Mouse (Mus musculus): ENCODE measurements at regions not wholly inside any gene's neighbourhood (a gene's known extent, or its start where the extent isn't known, plus 50 kb on each side); places are given as distances from the start of the nearest gene placed in this dataset.

DNA sequence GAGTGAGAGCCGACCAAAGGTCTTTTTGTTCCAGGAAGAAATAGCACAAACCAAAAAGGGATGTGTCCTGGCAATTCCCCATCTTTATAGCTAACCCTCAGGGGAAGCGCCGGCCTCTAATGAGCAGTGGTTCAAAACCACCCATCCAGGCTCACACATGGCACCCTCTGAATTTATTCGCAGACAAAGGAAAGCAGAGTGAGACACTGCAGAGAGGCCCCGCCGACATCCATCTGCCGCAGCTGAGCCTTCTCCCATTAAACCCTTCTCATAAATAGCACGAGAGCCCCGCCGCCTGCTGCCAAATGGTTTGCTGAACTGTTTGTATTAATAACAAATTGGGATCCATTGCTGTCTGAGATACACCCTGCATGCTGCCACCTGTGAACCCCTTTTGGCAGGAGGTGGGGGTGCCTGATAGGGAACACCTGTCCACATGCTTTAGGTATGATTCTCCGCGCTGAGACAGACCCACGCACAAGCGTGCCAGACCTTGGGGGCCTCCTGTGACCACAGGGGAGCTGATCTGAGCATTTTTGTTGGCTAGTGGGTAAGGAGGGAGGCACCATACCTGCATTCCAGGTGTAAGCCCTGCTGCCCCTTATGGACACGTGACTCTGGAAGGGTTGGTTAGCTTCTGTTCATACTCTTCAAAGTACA, 422.6 kb upstream of the Castor2 start:
- DNase-seq = no peak

DNA sequence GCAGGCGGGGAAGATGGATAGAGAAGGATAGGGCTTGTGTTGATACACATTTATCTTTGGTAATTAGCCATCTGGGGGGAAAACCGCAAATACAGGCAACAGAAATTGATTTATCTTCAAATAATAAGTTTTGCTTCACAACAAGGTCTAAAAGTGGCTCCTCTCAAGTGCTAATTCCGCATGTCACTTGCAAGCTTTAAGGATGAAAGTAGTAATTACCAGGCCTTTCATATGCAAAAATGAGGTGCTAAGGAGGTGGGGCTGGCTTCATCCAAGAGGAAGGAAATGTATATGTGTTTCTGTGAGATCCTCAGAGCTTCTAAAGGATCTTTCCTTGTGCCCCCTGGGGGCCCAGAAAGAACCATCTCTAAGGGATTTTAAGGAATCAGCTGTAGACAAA, 423.9 kb upstream of the Castor2 start:
- DNase-seq = no peak

DNA sequence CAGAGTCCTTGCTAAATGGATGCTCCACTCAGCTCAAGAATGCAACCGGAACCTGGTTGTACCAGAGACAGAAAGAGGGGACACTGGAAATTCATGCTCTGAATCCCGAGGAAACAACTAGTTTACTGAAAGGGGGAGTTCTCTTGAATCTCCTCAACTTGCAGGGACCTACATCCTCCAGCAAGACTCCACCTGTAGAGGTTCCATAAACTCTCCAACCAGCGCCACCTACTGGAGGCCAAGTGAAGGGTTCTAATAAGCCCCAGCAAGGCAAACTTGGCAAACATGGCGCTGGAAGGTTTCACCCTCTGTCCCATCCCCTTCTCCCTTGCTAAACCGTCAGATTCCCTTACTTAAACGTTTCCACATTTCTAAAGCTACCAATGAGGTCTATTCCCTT, 433.0 kb upstream of the Castor2 start:
- peak; percentile 7 for DNase-seq

DNA sequence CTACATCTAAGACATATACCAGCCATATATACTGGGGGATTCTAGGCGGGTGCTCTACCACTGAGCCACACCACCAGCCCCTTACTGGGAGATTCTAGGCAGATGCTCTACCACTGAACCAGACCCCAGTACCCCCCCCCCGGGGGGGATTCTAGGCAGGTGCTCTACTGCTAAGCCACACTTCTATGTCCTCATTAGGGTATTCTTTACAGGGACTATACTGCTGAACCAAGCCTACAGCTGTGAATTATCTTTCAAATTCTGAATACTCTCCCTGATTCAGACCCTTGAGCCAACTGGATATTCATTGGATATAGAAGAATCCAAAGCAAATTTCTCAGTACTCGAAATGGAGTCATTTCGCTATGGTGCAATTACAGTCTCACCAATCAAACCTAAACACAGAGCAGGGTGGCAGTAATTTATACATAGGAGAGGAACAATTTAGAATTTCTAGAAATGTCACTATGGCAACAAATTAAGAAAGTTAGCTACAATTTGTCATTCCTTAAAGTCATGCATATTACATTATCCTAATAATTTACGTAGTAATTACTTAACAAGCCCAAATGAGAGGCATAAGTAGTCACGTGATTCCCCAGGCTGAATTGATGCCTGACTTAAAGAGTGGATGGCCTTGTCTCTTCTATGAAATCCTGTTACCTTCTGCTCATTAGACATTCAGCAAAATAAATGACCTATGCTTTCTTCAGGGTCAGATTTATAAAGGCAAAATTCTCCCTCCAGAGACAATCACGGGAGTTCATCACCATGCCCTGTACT, 436.8 kb upstream of the Castor2 start:
- no peak for DNase-seq

DNA sequence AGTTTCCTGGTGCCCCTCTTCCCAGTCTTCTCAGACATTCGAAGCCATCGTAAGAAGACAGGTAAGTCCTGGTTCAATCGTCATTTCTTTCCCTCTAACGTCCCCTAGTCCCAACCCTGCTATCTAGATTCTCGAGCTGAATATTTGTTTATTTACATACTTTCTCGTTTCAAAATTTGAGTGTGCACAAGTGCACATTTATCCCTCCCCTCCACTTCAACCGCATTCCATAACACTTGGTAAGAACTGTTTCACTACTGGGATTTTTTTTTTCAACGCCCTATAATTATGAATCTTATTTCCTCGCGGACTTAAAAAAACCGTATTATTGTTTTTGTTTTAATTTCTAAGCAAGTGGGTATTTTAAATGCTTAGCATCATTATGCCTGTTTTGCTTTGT, 439.2 kb upstream of the Castor2 start:
- no peak for DNase-seq

DNA sequence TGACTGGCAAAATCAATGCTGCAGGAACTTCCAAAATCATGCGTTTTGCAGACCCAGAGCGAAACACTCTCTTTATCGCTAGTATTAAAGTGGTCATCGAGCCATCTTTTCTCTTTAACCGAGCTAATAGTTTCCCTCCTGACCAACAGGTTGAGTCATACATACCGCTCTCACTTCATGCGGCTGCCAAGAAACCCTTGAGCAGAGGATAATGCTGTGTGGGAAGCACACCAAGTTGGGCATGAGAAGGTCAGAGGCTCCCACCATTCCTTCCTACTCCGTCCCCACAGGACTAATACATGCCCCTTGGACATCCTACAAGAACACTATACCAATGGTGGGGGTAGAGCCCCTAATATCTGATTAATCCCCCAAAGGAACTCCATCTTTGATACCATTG, 442.7 kb upstream of the Castor2 start:
- DNase-seq = no peak

DNA sequence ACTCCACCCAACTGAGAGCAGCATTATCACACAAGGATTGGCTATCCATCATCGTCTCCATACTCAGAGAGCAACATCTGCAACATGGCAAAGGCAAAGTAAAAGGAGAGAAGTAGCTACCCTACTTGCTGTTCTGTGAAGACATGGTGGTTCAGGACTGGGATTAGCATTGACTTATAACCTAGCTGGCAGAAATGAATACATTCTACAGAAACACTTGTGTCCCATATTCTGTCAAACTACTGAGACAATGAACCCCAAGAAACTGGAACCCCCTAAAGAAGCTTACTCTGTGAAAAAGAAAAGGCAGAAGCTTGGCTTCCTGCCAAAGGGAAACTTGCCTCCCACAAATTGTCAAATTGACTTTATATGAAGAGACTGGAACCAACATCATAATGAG, 446.1 kb upstream of the Castor2 start:
- DNase-seq = no peak

DNA sequence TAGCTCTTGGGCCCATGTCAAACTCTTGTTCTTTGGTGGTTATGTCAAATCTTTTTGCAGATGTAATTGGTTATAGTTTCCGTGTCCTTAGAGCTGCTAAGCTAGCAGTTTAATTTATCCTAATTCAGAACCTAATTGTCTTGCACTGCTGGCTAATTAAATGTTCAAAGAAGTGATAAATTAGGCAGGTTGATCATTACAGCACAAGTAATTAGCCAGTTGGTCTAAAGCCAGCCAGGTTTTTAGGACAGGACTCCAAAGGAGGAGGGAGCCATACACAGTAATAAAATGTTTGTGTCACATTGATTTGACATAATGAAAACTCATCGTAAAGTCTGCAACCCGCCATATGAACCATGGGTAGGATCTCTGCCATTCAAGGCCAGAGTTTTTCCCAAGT, 449.3 kb upstream of the Castor2 start:
- DNase-seq = no peak

DNA sequence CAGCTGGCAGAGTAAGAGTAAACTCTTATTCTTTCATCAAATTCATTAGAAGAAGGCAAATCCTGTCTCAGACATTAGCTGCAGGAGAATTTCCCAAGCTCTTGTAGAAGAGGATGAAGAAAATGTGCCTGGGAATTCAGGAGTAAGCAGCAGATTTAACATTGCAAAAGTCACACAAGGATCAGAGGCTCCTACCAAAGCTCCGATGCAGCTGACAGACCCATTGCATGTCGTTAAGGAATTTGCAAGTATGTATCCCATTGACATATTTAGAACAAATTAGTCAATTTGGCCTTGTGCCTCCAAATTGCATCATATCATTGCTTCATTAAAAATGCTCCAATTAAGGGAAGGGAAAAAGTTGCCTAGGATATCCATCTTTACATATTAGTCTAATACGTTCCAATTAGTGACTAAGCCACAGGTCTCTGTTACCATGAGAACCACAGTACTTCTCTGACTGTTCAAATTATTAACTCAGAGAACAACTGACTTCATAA, 453.8 kb upstream of the Castor2 start:
- no peak for DNase-seq

DNA sequence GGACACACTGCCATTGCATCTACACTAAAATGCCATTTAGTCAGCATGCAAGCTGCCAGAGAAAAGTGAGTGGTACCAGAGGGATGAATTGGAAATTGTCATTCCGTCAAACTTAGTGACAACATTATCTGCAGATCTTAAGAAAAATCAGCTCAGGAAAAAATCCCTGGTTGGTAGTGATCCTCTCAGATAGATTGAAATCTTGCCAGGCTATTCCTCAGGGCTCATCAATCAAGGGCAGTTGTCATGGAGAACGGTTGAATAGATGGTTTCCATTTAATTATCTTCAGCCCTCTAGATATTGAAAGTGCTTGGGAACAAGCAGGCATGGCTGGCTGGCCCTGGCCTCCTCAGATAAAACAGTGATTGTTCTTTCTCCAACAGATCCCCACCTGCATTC, 456.2 kb upstream of the Castor2 start:
- no peak for DNase-seq

DNA sequence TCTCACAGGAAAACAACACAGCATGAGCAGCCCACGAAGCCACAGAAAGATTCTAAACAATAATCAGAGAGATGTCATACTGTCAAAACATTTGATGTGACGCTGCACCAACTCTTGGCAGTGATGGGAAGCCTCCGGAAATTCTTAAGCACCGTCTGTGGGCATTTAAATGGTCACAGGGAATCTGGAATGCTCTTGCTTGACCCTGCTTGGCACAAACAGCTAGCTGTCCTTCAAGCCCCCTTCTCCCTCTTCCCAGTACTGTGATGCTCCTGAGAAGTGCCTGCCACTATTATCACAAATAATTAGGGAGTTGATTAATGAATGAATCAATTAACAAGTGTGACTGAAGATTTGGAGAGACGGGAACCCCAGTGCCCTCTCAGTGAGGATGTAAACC, 465.0 kb upstream of the Castor2 start:
- DNase-seq = no peak

DNA sequence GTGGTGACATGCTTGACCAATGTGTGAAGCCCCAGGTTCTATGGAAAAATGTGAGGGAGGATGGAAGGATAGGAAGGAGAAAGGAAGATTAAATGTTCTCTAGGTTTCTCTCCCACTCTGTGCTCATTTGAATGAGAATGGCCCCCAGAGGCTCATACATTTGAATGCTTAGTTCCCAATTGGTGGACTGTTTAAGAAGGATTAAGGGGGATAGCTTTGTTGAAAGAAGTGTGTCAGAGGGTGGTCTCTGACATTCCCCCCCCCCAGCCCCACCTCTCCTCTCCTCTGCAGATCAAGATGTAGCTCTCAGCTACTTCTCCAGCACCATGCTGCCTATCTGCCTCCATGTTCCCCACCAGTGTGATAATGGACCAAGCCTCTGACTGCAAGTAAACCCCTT, 467.7 kb upstream of the Castor2 start:
- no peak for DNase-seq

DNA sequence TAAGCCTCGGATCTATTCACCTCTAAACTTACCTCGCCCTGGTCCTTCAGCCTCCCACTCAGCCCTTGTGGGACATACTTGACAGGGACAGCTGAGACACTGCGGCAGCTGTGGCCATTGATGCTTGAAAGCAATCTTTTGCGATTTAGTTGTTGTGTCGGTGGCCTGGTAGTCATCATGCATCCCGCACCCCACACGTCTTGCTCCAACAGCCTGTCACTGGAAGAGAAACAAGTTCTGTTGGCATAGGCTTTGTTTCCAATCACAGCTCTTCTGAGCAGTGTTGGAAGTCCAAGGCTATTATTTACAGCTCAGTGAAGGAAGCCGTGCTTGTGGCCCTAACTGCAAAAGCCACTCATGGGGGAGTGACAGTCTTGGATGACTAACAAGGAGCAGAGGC, 480.2 kb upstream of the Castor2 start:
- no peak for DNase-seq

DNA sequence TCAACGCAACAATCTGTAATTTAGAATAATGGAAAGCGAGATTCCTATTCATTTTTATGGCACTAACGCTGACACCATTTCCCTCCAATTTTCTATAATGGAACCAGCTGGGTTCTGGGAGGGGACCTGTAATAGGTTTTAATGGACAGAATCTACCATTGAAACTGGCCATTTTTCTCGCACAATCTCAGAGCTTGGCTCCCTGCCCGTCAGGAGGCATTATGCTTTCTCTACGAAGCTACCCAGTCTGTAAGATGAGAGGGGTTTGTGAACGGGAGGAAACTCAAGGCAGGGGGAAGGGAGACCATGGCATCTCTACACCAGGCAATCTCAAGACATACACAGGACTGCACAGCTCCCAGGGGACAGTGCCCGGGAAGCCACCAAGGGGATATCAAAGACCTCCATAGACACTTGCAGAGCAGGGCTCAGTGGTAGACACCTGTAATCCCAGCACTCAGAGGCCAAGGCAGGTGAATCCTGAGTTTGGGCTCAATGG, 498.2 kb upstream of the Castor2 start:
- DNase-seq = no peak

DNA sequence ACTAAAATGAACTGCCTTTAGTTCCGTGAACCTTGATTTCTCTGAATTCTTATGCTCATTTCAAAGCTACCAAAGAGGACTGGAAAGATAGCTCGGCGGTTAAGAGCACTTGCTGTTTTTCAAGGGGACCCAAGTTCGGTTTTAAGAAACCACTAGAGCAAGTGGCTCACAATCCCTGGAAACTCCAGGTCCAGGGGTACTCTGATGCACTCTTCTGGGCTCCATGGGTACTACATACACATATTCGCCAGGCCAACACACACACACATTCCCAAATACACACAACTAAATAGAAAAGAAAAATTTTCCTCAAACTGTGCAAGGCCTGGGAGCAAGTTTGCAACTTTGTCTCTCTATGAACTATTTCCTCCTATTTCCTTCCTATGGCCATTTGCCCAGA, 498.9 kb upstream of the Castor2 start:
- no peak for DNase-seq

DNA sequence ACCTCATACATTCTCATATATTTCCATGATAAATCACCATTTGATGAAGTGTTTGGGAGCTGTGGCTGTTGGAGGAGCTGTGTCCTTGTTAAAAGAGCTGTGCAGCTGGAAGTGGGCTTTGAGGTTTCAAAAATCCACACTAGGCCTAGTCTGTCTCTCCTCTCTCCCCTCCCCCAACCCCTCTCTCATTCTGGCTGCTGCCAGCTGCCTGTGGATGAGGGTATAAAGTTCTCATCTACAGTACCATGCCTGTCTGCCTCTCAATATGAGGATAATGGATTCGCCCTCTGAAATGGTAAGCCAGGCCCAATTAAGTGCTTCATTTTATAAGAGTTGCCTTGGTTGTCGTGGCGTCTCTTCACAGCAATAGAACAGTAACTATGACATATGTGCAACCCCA, 501.4 kb upstream of the Castor2 start:
- no peak for DNase-seq

DNA sequence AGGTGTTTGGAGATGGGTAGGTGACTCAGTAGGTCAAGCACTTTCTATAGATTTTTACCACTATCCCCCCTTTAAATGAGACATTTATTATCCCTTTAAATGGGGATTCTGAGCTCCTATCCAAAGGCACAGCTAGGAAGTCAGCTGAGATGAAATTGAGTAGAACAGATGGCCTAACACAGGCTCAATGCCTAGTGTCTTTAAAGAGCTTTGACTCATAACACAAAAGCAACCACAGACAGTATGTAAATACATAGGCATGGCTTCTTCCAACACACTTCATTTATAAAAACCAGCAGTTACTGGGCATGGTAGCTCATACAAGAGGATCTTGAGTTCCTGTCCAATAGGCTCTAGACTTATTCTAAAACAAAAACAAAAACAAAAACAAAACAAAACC, 513.0 kb upstream of the Castor2 start:
- DNase-seq = no peak

DNA sequence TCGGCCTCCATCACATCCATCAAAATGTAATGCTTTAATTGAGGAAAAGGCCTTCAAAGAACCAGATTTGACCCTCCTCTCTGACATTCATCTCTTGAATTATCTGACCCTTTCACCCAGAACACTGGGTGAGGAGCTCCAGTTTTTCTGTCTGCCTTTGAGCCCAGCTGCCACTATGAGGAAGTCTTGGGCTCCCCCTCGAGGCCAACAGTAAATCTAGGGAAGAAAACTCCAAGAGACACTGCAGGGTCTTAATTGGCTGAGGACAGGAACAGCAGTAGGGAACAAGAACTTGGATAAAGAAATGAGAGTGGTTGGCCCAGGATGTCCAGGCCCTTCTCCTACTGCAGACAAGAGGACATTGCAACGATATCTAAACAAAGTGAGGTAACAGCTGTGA, 514.3 kb upstream of the Castor2 start:
- peak; percentile 23 for DNase-seq

DNA sequence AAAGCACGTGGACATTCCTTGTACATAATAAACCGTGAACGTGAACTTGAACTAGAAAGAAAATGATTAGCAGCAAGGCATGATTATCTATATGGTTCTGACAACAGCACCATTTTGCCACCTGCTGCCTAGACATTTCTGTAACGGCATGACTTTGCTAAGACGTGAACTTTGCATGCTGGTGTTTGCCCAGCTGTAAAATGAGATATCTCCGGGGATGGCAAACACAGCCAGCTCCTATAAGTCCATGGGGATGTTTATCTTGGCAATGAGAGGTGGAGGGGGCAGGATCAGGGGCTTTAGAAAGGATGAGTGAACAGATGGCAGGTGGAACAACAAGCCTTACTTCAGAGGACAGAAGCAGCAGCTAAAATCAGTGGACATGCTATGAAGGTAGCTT, 522.9 kb upstream of the Castor2 start:
- DNase-seq = no peak

DNA sequence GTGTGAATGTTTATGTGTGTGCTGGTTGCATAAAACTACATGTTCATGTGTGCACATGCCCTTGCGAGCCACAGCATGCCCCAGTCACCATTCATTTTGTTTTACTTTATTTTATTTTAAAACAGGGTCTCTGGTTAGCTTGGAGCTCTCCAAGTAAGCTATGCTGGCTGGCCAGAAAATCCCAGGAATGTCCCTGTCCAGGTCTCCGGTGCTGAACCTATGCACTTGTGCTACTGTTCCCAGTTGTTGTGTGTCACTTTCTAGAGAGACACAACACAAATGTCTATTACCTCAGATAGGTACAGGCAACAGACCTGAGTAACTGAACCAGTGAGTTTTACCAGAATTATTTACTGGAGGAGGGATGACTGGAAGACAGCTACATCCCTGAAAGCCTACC, 530.4 kb upstream of the Castor2 start:
- DNase-seq = no peak

DNA sequence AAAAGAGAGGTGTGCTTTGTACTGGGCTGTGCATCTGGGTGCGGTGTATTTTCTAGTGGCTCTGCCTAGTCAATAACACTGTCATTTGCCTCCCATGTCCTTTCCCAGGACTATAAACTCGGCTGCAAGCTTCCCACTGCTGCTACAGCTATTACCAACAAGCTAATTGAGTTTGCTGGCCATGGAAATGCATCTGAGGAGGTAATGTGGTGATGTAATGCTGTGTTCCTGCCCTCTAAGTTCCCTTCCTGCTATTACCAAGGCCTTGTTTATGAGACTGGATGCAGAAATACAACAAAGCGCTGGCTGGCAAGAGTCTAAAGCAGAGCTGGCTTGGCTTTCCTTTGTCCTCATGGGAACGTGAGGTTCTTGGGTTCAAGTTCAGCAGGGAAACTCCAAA, 533.0 kb upstream of the Castor2 start:
- no peak for DNase-seq

DNA sequence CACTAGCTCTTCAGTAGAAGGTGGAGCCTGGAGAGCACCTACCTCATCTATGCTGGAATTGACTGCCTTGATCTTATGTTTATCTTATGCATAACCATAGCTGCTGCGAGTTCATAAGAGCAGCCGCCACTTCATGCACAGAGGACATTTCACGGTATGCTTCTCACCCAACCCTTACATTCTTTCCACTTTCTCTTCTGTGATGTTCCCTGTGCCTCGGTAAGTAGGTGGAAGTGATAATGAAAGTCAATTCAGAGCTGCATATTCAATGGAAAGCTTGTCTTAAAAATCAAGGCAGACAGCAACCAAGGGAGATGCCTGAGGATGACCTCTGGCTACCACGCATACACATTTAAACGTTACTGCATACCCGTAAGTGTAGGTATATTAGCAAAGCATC, 548.9 kb upstream of the Castor2 start:
- no peak for DNase-seq

DNA sequence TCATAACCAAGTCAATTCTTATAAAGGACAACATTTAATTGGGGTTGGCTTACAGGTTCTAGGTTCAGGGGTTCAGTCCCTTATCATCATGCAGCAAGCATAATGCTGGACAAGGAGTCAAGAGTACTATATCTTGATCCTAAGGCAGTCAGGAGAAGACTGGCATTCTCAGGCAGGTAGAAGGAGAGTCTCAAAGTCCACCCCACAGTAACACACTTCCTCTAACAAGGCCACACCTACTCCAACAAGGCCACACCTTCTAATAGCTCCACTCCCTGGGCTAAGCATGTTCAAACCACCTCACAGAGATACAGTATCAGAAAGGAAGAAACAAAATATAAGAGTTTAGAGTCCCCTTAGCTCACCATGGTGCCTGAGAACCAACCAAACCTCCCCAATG, 557.3 kb upstream of the Castor2 start:
- no peak for DNase-seq

DNA sequence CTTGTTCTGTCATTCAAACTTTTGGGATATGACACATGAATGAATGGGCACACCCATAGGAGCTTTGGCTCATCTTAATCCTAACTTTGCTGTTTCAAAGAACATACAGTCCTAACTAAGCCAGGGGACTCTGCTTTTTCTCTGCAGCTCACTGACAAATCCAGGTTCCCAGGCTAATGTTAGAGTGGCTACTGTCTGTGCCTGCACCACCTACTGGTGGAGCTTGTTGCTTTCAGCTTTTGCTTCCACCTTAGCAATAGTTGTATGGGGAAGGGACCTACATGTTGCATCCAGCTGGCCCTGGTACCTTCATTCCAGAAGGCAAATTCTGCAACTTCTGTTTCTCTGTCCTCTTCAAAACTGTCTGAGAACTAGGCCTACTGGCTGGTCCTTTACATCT, 566.8 kb upstream of the Castor2 start:
- no peak for DNase-seq
